Mouse (Mus musculus) embryonic facial prominence, embryonic 15.5 days (tissue): Measurements from ENCODE around the gene Krtap9-5. TPM values are rescaled to one million over a fixed set of nuclear protein-coding genes. Genes with fewer than 3 reads are reported as not detected.

Experiments
- ATAC-seq: fragments of 200-750 bp; cut with Nextera tagmentation; 2 replicates; pipeline ENCODE4 v1.8.0; 2017; ENCODE audit warnings: low read depth, moderate TSS enrichment; ENCODE audit not compliant: insufficient number of reproducible peaks, low FRiP score, low TSS enrichment
- H3K27ac ChIP-seq: fragments of 300-500 bp; sonication (generic); replicated peaks from 2 replicates; pipeline ENCODE4 v1.5.1; 2015; ENCODE audit warnings: mild to moderate bottlenecking, inconsistent platforms
- H3K27me3 ChIP-seq: fragments of 300-500 bp; sonication (generic); 2 replicates; pipeline ENCODE4 v1.6.1; 2015; ENCODE audit warnings: inconsistent platforms
- H3K36me3 ChIP-seq: fragments of 300-500 bp; sonication (generic); 2 replicates; pipeline ENCODE4 v1.6.1; 2015; ENCODE audit warnings: mild to moderate bottlenecking, inconsistent platforms
- H3K4me1 ChIP-seq: fragments of 300-500 bp; sonication (generic); 2 replicates; pipeline ENCODE4 v1.6.1; 2015; ENCODE audit warnings: inconsistent platforms
- H3K4me2 ChIP-seq: fragments of 300-500 bp; sonication (generic); replicated peaks from 2 replicates; pipeline ENCODE4 v1.6.1; 2015; ENCODE audit warnings: mild to moderate bottlenecking, inconsistent platforms
- H3K4me3 ChIP-seq: fragments of 300-500 bp; sonication (generic); replicated peaks from 2 replicates; pipeline ENCODE4 v1.5.1; 2015; ENCODE audit warnings: mild to moderate bottlenecking, inconsistent platforms
- H3K9ac ChIP-seq: fragments of 300-500 bp; sonication (generic); 2 replicates; pipeline ENCODE4 v1.6.1; 2015; ENCODE audit warnings: inconsistent platforms
- H3K9me3 ChIP-seq: fragments of 300-500 bp; sonication (generic); replicated peaks from 2 replicates; pipeline ENCODE4 v1.6.1; 2016; ENCODE audit warnings: inconsistent platforms
- WGBS: fragments of 180-500 bp; shearing (Covaris S2); methylation state at CpG from one replicate; pipeline ENCODE4 v1.1.7; 2015; 5-methylcytosine and 5-hydroxymethylcytosine counted together
- polyA plus RNA-seq: library from polyadenylated mRNA; unstranded; fragments of >200 nt; fragmentation: Nextera tagmentation; extraction: Ambion mirVana; gene quantifications from 2 replicates; pipeline ENCODE4 v1.2.1, GENCODE M21; 2015

Krtap9-5 gene
- polyA plus RNA-seq, 1 experiment from 2014 or later, result not detected

GRCm38 (mm10) chr11:99986180-99986647 is 37.9 kb downstream of the Krtap9-5 start, which contains the start of gene Krtap16-1:
TSS of gene Krtap16-1 (minus strand) at chr11:99986597.
- no peaks in the 10 kb centered on the region; the same call in 1 of the 2 replicates for H3K27me3 ChIP-seq
- H3K36me3 ChIP-seq, result no peaks in the 10 kb centered on the region
- H3K9ac ChIP-seq, result no peak within 1 kb of the TSS
- H3K4me2 ChIP-seq, result no peak within 1 kb of the TSS
- 79% methylated on average over 8 of the region's 8 CpGs for WGBS
- H3K27ac ChIP-seq, result no peak within 1 kb of the TSS
- no peak within 1 kb of the TSS for H3K4me3 ChIP-seq
- peak; percentile 29; the same call in 1 of the 2 replicates for ATAC-seq
- no peaks in the 10 kb centered on the region for H3K4me1 ChIP-seq
- H3K9me3 ChIP-seq, result no peaks in the 10 kb centered on the region

GRCm38 (mm10) chr11:99988530-99988929 is 40.3 kb downstream of the Krtap9-5 start:
- WGBS, result 89% methylated on average over 3 of the region's 3 CpGs

GRCm38 (mm10) chr11:99989881-99990405 is 41.7 kb downstream of the Krtap9-5 start:
- H3K36me3 ChIP-seq, result no peaks in the 10 kb centered on the region
- H3K27ac ChIP-seq, result no peak overlapping the region
- H3K9me3 ChIP-seq, result no peaks in the 10 kb centered on the region
- H3K27me3 ChIP-seq, result peaks cover 19% of the 10 kb centered on the region
- ATAC-seq, result no peak
- H3K4me2 ChIP-seq, result no peak overlapping the region
- no peak overlapping the region for H3K4me3 ChIP-seq
- WGBS, result 85% methylated on average over 6 of the region's 6 CpGs
- H3K9ac ChIP-seq, result no peak overlapping the region
- H3K4me1 ChIP-seq, result no peaks in the 10 kb centered on the region

More at GRCm38 (mm10) chr11:99988530-99988929, 40.3 kb downstream of the Krtap9-5 start:
- H3K4me2 ChIP-seq, result no peak overlapping the region
- ATAC-seq, result no peak
- no peaks in the 10 kb centered on the region for H3K36me3 ChIP-seq
- no peaks in the 10 kb centered on the region for H3K4me1 ChIP-seq
- no peak overlapping the region for H3K27ac ChIP-seq
- no peak overlapping the region for H3K4me3 ChIP-seq
- no peaks in the 10 kb centered on the region for H3K9me3 ChIP-seq
- H3K27me3 ChIP-seq, result peaks cover 8% of the 10 kb centered on the region
- H3K9ac ChIP-seq, result no peak overlapping the region

- no peak overlapping the region for H3K4me3 ChIP-seq
- 78% methylated on average over 3 of the region's 3 CpGs for WGBS
- H3K4me2 ChIP-seq, result no peak overlapping the region
- ATAC-seq, result no peak
- no peaks in the 10 kb centered on the region for H3K36me3 ChIP-seq
- H3K9ac ChIP-seq, result no peak overlapping the region
- no peaks in the 10 kb centered on the region for H3K9me3 ChIP-seq
- no peak overlapping the region for H3K27ac ChIP-seq
- peaks cover 19% of the 10 kb centered on the region for H3K27me3 ChIP-seq
- H3K4me1 ChIP-seq, result no peaks in the 10 kb centered on the region
These were observed 42.3 kb downstream of the Krtap9-5 start for GRCm38 (mm10) chr11:99990571-99990970.

- Histone ChIP-seq H3K4me3 (no peak within 1 kb of the TSS), H3K27ac (no peak within 1 kb of the TSS), H3K27me3 (peaks cover 19% of the 10 kb centered on the region), H3K9me3 (no peaks in the 10 kb centered on the region), H3K36me3 (no peaks in the 10 kb centered on the region), H3K4me1 (no peaks in the 10 kb centered on the region), H3K9ac (no peak within 1 kb of the TSS), H3K4me2 (no peak within 1 kb of the TSS)
- ATAC-seq, result no peak
- 24% methylated on average over 26 of the region's 26 CpGs for WGBS
These were observed 45.5 kb downstream of the Krtap9-5 start, which contains the start of gene Krtap17-1 for GRCm38 (mm10) chr11:99993620-99994383. TSS of gene Krtap17-1 (minus strand) at chr11:99993994.

- Histone ChIP-seq H3K36me3 (no peaks in the 10 kb centered on the region), H3K4me1 (no peaks in the 10 kb centered on the region), H3K9me3 (no peaks in the 10 kb centered on the region), H3K27me3 (peaks cover 19% of the 10 kb centered on the region), H3K4me3 (no peak overlapping the region), H3K4me2 (no peak overlapping the region), H3K9ac (no peak overlapping the region), H3K27ac (no peak overlapping the region)
- no peak for ATAC-seq
- 54% methylated on average over 4 of the region's 4 CpGs for WGBS
These were observed 46.0 kb downstream of the Krtap9-5 start for GRCm38 (mm10) chr11:99994384-99994661.

- Histone ChIP-seq H3K9me3 (no peaks in the 10 kb centered on the region), H3K4me2 (no peak overlapping the region), H3K4me3 (no peak overlapping the region), H3K36me3 (no peaks in the 10 kb centered on the region), H3K9ac (no peak overlapping the region), H3K27ac (no peak overlapping the region), H3K27me3 (peaks cover 5% of the 10 kb centered on the region; the same call in 1 of the 2 replicates), H3K4me1 (no peaks in the 10 kb centered on the region)
- WGBS, result 89% methylated on average over 7 of the region's 7 CpGs
- peak; percentile 39; the same call in 1 of the 2 replicates for ATAC-seq
These were observed 50.8 kb downstream of the Krtap9-5 start for GRCm38 (mm10) chr11:99999091-99999490.

Other genes starting within 250 kb of the Krtap9-5 start
- gene Gm14180, start 214.2 kb upstream of the Krtap9-5 start, polyA plus RNA-seq, result not detected in 2 replicates
- gene Gm11595, start 175.6 kb upstream of the Krtap9-5 start, polyA plus RNA-seq, result 1.0 and 1.9 TPM in 2 replicates
- 0.98 and 0.99 TPM in 2 replicates for gene Krtap4-8, start 167.8 kb upstream of the Krtap9-5 start, polyA plus RNA-seq
- gene Krtap4-9, start 163.3 kb upstream of the Krtap9-5 start, polyA plus RNA-seq, result 1.00 and 1.1 TPM in 2 replicates
- gene Gm11596, start 155.0 kb upstream of the Krtap9-5 start, polyA plus RNA-seq, result 0.15 and 0.51 TPM in 2 replicates
- not detected in 2 replicates for gene Gm11569, start 149.5 kb upstream of the Krtap9-5 start, polyA plus RNA-seq
- gene Gm11554, start 144.0 kb upstream of the Krtap9-5 start, polyA plus RNA-seq, result 0.33 TPM in 1 of 2 replicates, not detected in the other
- gene Krtap4-13, start 138.6 kb upstream of the Krtap9-5 start, polyA plus RNA-seq, result 0.45 and 0.50 TPM in 2 replicates
- gene Gm11564, start 132.8 kb upstream of the Krtap9-5 start, polyA plus RNA-seq, result 0.53 and 0.61 TPM in 2 replicates
- not detected in 2 replicates for gene 2300003K06Rik, start 110.4 kb upstream of the Krtap9-5 start, polyA plus RNA-seq
- gene Krtap4-16, start 96.9 kb upstream of the Krtap9-5 start, polyA plus RNA-seq, result 2.0 and 3.9 TPM in 2 replicates
- 1.4 TPM in 2 replicates for gene Gm11568, start 90.6 kb upstream of the Krtap9-5 start, polyA plus RNA-seq
- 2.4 and 2.5 TPM in 2 replicates for gene Gm11559, start 84.0 kb upstream of the Krtap9-5 start, polyA plus RNA-seq
- gene Krtap9-1, start 75.1 kb upstream of the Krtap9-5 start, polyA plus RNA-seq, result 1.7 and 2.2 TPM in 2 replicates
- 1.5 and 1.7 TPM in 2 replicates for gene Gm11567, start 69.3 kb upstream of the Krtap9-5 start, polyA plus RNA-seq
- gene Krtap31-1, start 40.6 kb upstream of the Krtap9-5 start, polyA plus RNA-seq, result not detected in 2 replicates
- gene Gm11565, start 33.7 kb upstream of the Krtap9-5 start, polyA plus RNA-seq, result not detected in 2 replicates
- gene Krtap31-2, start 12.2 kb upstream of the Krtap9-5 start, polyA plus RNA-seq, result not detected in 2 replicates
- 0.38 TPM in 1 of 2 replicates, not detected in the other for gene Krtap29-1, start 30.6 kb downstream of the Krtap9-5 start, polyA plus RNA-seq
- gene Krtap16-1, start 38.1 kb downstream of the Krtap9-5 start, polyA plus RNA-seq, result 3.8 and 5.7 TPM in 2 replicates
- gene Krtap17-1, start 45.5 kb downstream of the Krtap9-5 start, polyA plus RNA-seq, result 4.9 and 9.8 TPM in 2 replicates
- 6.0 and 11.3 TPM in 2 replicates for gene Krt33a, start 67.7 kb downstream of the Krtap9-5 start, polyA plus RNA-seq
- 7.3 and 17.9 TPM in 2 replicates for gene Krt33b, start 81.4 kb downstream of the Krtap9-5 start, polyA plus RNA-seq
- gene Krt34, start 93.1 kb downstream of the Krtap9-5 start, polyA plus RNA-seq, result 3.6 and 7.8 TPM in 2 replicates
- gene Krt31, start 102.1 kb downstream of the Krtap9-5 start, polyA plus RNA-seq, result 5.9 and 13.8 TPM in 2 replicates
- 6.4 and 7.2 TPM in 2 replicates for gene Krt32, start 139.8 kb downstream of the Krtap9-5 start, polyA plus RNA-seq
- 23.0 and 37.6 TPM in 2 replicates for gene Krt35, start 147.8 kb downstream of the Krtap9-5 start, polyA plus RNA-seq
- 0.76 and 1.9 TPM in 2 replicates for gene Krt36, start 157.2 kb downstream of the Krtap9-5 start, polyA plus RNA-seq
- 155 and 225 TPM in 2 replicates for gene Krt13, start 173.1 kb downstream of the Krtap9-5 start, polyA plus RNA-seq
- 1,131 and 1,207 TPM in 2 replicates for gene Krt15, start 187.5 kb downstream of the Krtap9-5 start, polyA plus RNA-seq
- 227 and 305 TPM in 2 replicates for gene Krt19, start 200.2 kb downstream of the Krtap9-5 start, polyA plus RNA-seq
- gene Krt9, start 244.8 kb downstream of the Krtap9-5 start, polyA plus RNA-seq, result not detected in 2 replicates